Mouse (Mus musculus): ENCODE measurements around the gene Jade1. TPM values are rescaled to one million over a fixed set of nuclear protein-coding genes. Genes with fewer than 3 reads are reported as not detected.

Jade1 gene
- polyA plus RNA-seq, 1 experiment from 2014 or later: 13.1 TPM

GRCm38 (mm10) chr3:41590695-41591559, 35.4 kb downstream of the Jade1 start:
- H3K9ac ChIP-seq (replicated peaks; ENCODE audit: low read length): no peak overlapping the region
- no peak overlapping the region for H3K4me2 ChIP-seq (ENCODE audit: low read depth, low read length)
- H3K4me3 ChIP-seq (ENCODE audit: low read depth, low read length): no peak overlapping the region
- H3K36me3 ChIP-seq (replicated peaks; ENCODE audit: control insufficient read depth, insufficient read depth, low read depth, low read length): no peaks in the 10 kb centered on the region
- H3K9me3 ChIP-seq (replicated peaks; ENCODE audit: control insufficient read depth, low read length): no peaks in the 10 kb centered on the region
- no peaks in the 10 kb centered on the region for H3K4me1 ChIP-seq (ENCODE audit: control insufficient read depth, insufficient read depth, low read length)
- ATAC-seq (replicated peaks; ENCODE audit: insufficient number of reproducible peaks, low FRiP score, low TSS enrichment, low read depth) (no peak), DNase-seq (ENCODE audit: low spot score) (no peak)
- no peaks in the 10 kb centered on the region for H3K27me3 ChIP-seq (ENCODE audit: control insufficient read depth, insufficient read depth, low read length)
- H3K27ac ChIP-seq (replicated peaks; ENCODE audit: low read depth, low read length): no peak overlapping the region
- 87% methylated on average over 20 of the region's 20 CpGs for WGBS

DNA sequence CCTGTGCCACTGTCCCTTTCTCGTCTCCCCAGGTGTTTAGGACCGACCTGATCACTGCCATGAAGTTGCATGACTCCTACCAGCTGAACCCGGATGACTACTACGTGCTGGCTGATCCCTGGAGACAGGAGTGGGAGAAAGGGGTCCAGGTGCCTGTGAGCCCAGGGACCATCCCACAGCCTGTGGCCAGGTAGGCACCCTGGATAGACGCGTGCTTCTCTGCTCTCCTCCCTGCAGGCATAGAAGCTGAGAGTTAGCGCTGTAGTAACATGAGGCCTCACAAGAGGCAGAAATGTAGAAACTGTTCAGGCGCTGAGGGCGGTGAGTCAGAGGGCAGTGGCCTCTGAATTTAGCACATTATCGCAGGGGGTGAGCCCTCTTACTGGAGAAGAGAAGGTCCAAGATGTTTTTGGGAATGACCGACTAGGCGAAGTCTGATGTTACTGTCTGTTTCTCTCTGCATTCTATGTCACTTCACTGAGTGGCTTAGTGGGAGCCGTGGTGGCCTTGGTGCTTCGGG, 36.2 kb downstream of the Jade1 start:
- Histone ChIP-seq H3K4me1 (ENCODE audit: control insufficient read depth, insufficient read depth, low read length) (no peaks in the 10 kb centered on the region), H3K27me3 (ENCODE audit: control insufficient read depth, insufficient read depth, low read length) (no peaks in the 10 kb centered on the region), H3K4me3 (ENCODE audit: low read depth, low read length) (no peak overlapping the region), H3K4me2 (ENCODE audit: low read depth, low read length) (no peak overlapping the region), H3K9me3 (replicated peaks; ENCODE audit: control insufficient read depth, low read length) (no peaks in the 10 kb centered on the region), H3K9ac (replicated peaks; ENCODE audit: low read length) (no peak overlapping the region), H3K27ac (replicated peaks; ENCODE audit: low read depth, low read length) (no peak overlapping the region), H3K36me3 (replicated peaks; ENCODE audit: control insufficient read depth, insufficient read depth, low read depth, low read length) (no peaks in the 10 kb centered on the region)
- WGBS: 94% methylated on average over 14 of the region's 14 CpGs
- ATAC-seq (replicated peaks; ENCODE audit: insufficient number of reproducible peaks, low FRiP score, low TSS enrichment, low read depth): no peak
- no peak for DNase-seq (ENCODE audit: low spot score)

DNA sequence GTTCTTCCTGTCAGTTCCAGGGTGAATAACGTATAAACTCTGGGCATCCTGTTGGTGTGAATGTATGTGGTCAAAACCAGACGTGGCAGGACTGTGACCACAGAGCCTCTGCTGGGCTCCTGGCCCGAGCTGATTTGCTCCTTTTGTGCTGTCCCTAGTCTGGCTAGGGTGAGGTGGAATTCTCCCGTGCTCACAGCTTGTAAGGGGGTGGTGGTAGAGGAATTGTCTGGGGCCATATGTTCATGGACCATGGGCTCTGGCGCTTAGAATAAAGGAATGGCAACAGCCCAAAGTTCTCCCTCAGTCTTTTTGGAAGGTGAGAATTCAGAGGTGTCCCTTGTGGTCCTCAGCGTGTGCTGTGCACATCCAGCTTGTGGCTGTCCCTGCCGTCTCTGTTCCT, 37.3 kb downstream of the Jade1 start:
- Histone ChIP-seq H3K4me3 (ENCODE audit: low read depth, low read length) (no peak overlapping the region), H3K27ac (replicated peaks; ENCODE audit: low read depth, low read length) (no peak overlapping the region), H3K9ac (replicated peaks; ENCODE audit: low read length) (no peak overlapping the region), H3K27me3 (ENCODE audit: control insufficient read depth, insufficient read depth, low read length) (no peaks in the 10 kb centered on the region), H3K4me2 (ENCODE audit: low read depth, low read length) (no peak overlapping the region), H3K36me3 (replicated peaks; ENCODE audit: control insufficient read depth, insufficient read depth, low read depth, low read length) (no peaks in the 10 kb centered on the region), H3K4me1 (ENCODE audit: control insufficient read depth, insufficient read depth, low read length) (no peaks in the 10 kb centered on the region), H3K9me3 (replicated peaks; ENCODE audit: control insufficient read depth, low read length) (no peaks in the 10 kb centered on the region)
- ATAC-seq (replicated peaks; ENCODE audit: insufficient number of reproducible peaks, low FRiP score, low TSS enrichment, low read depth): no peak
- DNase-seq (ENCODE audit: low spot score): no peak
- WGBS: 89% methylated on average over 7 of the region's 7 CpGs

GRCm38 (mm10) chr3:41594097-41594879, 38.8 kb downstream of the Jade1 start:
- no peaks in the 10 kb centered on the region for H3K9me3 ChIP-seq (replicated peaks; ENCODE audit: control insufficient read depth, low read length)
- H3K27me3 ChIP-seq (ENCODE audit: control insufficient read depth, insufficient read depth, low read length): no peaks in the 10 kb centered on the region
- no peak for DNase-seq (ENCODE audit: low spot score)
- H3K36me3 ChIP-seq (replicated peaks; ENCODE audit: control insufficient read depth, insufficient read depth, low read depth, low read length): no peaks in the 10 kb centered on the region
- H3K4me1 ChIP-seq (ENCODE audit: control insufficient read depth, insufficient read depth, low read length): no peaks in the 10 kb centered on the region
- no peak overlapping the region for H3K4me2 ChIP-seq (ENCODE audit: low read depth, low read length)
- no peak overlapping the region for H3K9ac ChIP-seq (replicated peaks; ENCODE audit: low read length)
- no peak overlapping the region for H3K27ac ChIP-seq (replicated peaks; ENCODE audit: low read depth, low read length)
- no peak overlapping the region for H3K4me3 ChIP-seq (ENCODE audit: low read depth, low read length)
- 88% methylated on average over 9 of the region's 9 CpGs for WGBS
- ATAC-seq (replicated peaks; ENCODE audit: insufficient number of reproducible peaks, low FRiP score, low TSS enrichment, low read depth): no peak

- Histone ChIP-seq H3K4me2 (ENCODE audit: low read depth, low read length) (no peak overlapping the region), H3K36me3 (replicated peaks; ENCODE audit: control insufficient read depth, insufficient read depth, low read depth, low read length) (no peaks in the 10 kb centered on the region), H3K4me3 (ENCODE audit: low read depth, low read length) (no peak overlapping the region), H3K9ac (replicated peaks; ENCODE audit: low read length) (no peak overlapping the region), H3K27me3 (ENCODE audit: control insufficient read depth, insufficient read depth, low read length) (no peaks in the 10 kb centered on the region), H3K4me1 (ENCODE audit: control insufficient read depth, insufficient read depth, low read length) (no peaks in the 10 kb centered on the region), H3K27ac (replicated peaks; ENCODE audit: low read depth, low read length) (no peak overlapping the region), H3K9me3 (replicated peaks; ENCODE audit: control insufficient read depth, low read length) (no peaks in the 10 kb centered on the region)
- DNase-seq (ENCODE audit: low spot score) (no peak), ATAC-seq (replicated peaks; ENCODE audit: insufficient number of reproducible peaks, low FRiP score, low TSS enrichment, low read depth) (no peak)
- 93% methylated on average over 4 of the region's 4 CpGs for WGBS
Observed at GRCm38 (mm10) chr3:41595010-41595409, 39.5 kb downstream of the Jade1 start.

- Histone ChIP-seq H3K4me1 (ENCODE audit: control insufficient read depth, insufficient read depth, low read length) (no peaks in the 10 kb centered on the region), H3K27me3 (ENCODE audit: control insufficient read depth, insufficient read depth, low read length) (no peaks in the 10 kb centered on the region), H3K36me3 (replicated peaks; ENCODE audit: control insufficient read depth, insufficient read depth, low read depth, low read length) (no peaks in the 10 kb centered on the region), H3K9ac (replicated peaks; ENCODE audit: low read length) (no peak overlapping the region), H3K4me3 (ENCODE audit: low read depth, low read length) (no peak overlapping the region), H3K27ac (replicated peaks; ENCODE audit: low read depth, low read length) (no peak overlapping the region), H3K9me3 (replicated peaks; ENCODE audit: control insufficient read depth, low read length) (no peaks in the 10 kb centered on the region), H3K4me2 (ENCODE audit: low read depth, low read length) (no peak overlapping the region)
- 92% methylated on average over 8 of the region's 8 CpGs for WGBS
- no peak for ATAC-seq (replicated peaks; ENCODE audit: insufficient number of reproducible peaks, low FRiP score, low TSS enrichment, low read depth)
- DNase-seq (ENCODE audit: low spot score): no peak
Observed at GRCm38 (mm10) chr3:41597036-41597435, 41.5 kb downstream of the Jade1 start.

DNA sequence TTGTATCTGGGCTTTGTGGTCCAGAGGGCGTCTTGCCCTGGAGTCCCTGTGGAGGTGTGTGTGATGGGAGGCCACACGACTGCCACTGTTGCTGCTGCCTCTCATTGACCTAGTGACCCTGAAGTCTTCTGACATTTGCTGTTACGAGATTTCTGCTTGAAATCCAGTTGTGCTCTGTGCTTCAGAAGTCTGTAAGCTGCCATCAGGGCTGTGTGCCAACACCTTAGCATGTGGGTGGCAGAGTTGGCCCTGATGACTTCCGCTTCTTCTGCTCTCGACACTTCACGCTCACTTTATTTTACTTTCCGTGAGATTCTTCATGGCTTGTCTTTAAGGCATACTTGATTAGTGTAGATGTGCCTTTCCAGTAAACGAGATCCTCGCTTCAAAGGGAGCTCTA, 42.9 kb downstream of the Jade1 start:
- H3K36me3 ChIP-seq (replicated peaks; ENCODE audit: control insufficient read depth, insufficient read depth, low read depth, low read length): no peaks in the 10 kb centered on the region
- no peak overlapping the region for H3K4me2 ChIP-seq (ENCODE audit: low read depth, low read length)
- ATAC-seq (replicated peaks; ENCODE audit: insufficient number of reproducible peaks, low FRiP score, low TSS enrichment, low read depth): no peak
- no peaks in the 10 kb centered on the region for H3K9me3 ChIP-seq (replicated peaks; ENCODE audit: control insufficient read depth, low read length)
- no peak overlapping the region for H3K9ac ChIP-seq (replicated peaks; ENCODE audit: low read length)
- no peaks in the 10 kb centered on the region for H3K27me3 ChIP-seq (ENCODE audit: control insufficient read depth, insufficient read depth, low read length)
- no peaks in the 10 kb centered on the region for H3K4me1 ChIP-seq (ENCODE audit: control insufficient read depth, insufficient read depth, low read length)
- 82% methylated on average over 9 of the region's 9 CpGs for WGBS
- H3K27ac ChIP-seq (replicated peaks; ENCODE audit: low read depth, low read length): no peak overlapping the region
- DNase-seq (ENCODE audit: low spot score): no peak
- H3K4me3 ChIP-seq (ENCODE audit: low read depth, low read length): no peak overlapping the region

- no peak overlapping the region for H3K27ac ChIP-seq (replicated peaks; ENCODE audit: low read depth, low read length)
- H3K4me1 ChIP-seq (ENCODE audit: control insufficient read depth, insufficient read depth, low read length): no peaks in the 10 kb centered on the region
- WGBS: 92% methylated on average over 10 of the region's 10 CpGs
- H3K9ac ChIP-seq (replicated peaks; ENCODE audit: low read length): no peak overlapping the region
- H3K4me2 ChIP-seq (ENCODE audit: low read depth, low read length): no peak overlapping the region
- H3K9me3 ChIP-seq (replicated peaks; ENCODE audit: control insufficient read depth, low read length): no peaks in the 10 kb centered on the region
- ATAC-seq (replicated peaks; ENCODE audit: insufficient number of reproducible peaks, low FRiP score, low TSS enrichment, low read depth): no peak
- H3K36me3 ChIP-seq (replicated peaks; ENCODE audit: control insufficient read depth, insufficient read depth, low read depth, low read length): no peaks in the 10 kb centered on the region
- no peak for DNase-seq (ENCODE audit: low spot score)
- H3K4me3 ChIP-seq (ENCODE audit: low read depth, low read length): no peak overlapping the region
- no peaks in the 10 kb centered on the region for H3K27me3 ChIP-seq (ENCODE audit: control insufficient read depth, insufficient read depth, low read length)
Observed at GRCm38 (mm10) chr3:41599226-41599625, 43.7 kb downstream of the Jade1 start.

Data from embryonic facial prominence, embryonic 11.5 days (tissue).